Mouse (Mus musculus): ENCODE results near the gene Tpsg1.
A peak's percentile ranks its signal among the peaks of the same experiment; 100 is the strongest.

The Tpsg1 gene

DNA sequence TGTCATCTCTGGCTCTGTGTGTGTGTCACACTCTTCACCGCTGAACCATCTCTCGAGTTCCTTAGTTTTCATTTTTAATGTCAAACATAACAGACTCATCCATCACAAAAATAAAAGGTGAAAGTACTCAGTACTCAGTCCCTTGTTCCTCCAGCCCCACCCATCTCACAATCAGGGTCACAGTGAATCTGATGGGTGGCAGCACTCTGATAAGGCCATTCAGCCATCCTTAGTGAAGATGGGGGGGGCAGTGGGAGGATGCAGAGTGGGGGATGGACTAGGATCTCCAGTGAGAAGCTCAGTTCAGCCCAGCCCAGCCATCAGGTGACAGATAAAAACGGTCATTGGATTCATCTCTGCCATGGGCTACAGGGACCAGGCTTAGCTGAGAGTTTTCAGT, at the start of gene Tpsg1:
TSS of gene Tpsg1 (plus strand) at position 301 of the 400 bp plus-strand sequence.
- no peak for DNase-seq (ENCODE audit: low read depth, low spot score)

- DNase-seq (ENCODE audit: low read depth, low spot score), result no peak
Measured at GRCm38 (mm10) chr17:25320819-25321218, 48.3 kb upstream of the Tpsg1 start.

- no peak for DNase-seq (ENCODE audit: low read depth, low spot score)
Measured at GRCm38 (mm10) chr17:25322930-25323329, 46.1 kb upstream of the Tpsg1 start.

DNA sequence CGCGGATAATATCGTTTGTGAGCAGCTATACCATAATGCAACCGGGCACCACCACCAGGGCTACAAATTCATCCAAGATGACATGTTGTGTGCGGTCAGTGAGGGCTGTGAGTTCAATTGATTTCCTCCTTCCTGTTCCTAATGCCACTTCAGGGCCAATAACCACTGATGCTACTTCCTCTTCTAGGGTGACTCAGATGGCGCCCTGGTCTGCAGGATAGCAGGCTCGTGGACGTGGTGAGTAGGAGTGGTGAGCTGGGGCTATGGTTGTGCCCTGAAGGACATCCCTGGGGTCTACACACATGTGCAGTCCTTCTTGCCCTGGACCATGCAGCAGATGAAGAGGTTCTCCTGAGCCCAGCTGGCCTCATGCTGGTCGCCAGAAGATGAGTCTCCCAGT, 36.8 kb upstream of the Tpsg1 start:
- no peak for DNase-seq (ENCODE audit: low read depth, low spot score)

GRCm38 (mm10) chr17:25333943-25334342, 35.1 kb upstream of the Tpsg1 start:
- peak; percentile 25 for DNase-seq (ENCODE audit: low read depth, low spot score)

DNA sequence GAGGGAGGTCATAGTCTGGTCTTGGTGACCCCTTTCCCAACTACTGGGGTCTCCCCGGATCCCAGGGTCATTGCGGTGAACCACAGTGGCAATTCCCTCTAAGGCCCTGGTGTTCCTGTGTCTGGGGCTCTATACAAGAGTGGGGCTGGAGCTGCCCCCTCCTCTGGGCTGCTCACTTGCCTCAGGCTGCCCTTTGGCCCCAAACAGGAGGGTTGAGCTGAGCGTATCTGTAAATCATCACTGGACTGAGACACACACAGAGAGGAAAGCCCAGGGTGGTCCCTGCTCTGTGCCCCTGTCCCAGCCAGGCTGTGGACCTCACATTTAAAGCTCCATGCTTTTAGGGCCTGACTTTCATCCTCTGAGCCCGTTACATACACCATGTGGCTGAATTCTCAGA, 30.9 kb upstream of the Tpsg1 start:
- DNase-seq (ENCODE audit: low read depth, low spot score), result no peak

DNA sequence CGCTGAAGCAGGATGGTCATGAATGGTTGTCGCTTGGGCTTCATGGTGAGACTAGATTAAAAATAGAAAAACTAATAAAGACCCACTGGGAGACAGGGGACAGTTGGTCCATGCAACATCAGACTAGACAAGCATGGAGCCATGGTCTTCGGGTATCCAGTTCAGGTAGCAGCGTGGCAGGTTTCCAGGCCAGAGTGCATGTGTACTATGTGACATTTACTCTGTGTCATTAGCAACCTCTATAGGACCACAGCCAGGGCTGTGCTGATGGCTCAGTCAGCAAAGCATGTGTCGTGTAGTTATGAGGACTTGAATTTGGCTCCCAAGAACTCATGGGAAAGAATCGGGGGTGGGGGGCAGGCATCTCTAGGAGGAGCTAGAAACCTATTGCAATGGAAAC, 29.1 kb upstream of the Tpsg1 start:
- no peak for DNase-seq (ENCODE audit: low read depth, low spot score)

DNA sequence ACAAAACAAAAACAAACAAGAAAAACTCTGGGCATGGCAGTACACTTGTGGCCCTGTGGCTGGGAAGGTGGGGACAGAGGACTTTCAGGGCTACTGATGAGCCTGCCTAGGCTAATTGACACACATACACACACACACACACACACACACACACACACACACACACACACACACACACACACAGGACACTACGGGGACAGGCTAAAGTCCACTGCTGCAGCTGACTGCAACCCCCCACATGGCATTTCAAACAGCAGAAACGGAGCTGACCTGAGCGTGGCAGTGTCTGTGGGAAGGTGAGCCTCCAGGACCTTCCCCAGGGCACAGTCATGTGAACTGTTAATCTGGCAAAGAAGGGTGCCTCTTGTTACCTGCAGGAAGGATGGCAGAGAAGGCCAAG, 27.6 kb upstream of the Tpsg1 start:
- DNase-seq (ENCODE audit: low read depth, low spot score), result no peak

GRCm38 (mm10) chr17:25345462-25345861, 23.6 kb upstream of the Tpsg1 start, which contains the start of gene Tpsab1:
TSS of gene Tpsab1 (minus strand) at chr17:25345562.
- DNase-seq (ENCODE audit: low read depth, low spot score), result no peak

- no peak for DNase-seq (ENCODE audit: low read depth, low spot score)
Measured at GRCm38 (mm10) chr17:25361291-25361690, 7.8 kb upstream of the Tpsg1 start.

DNA sequence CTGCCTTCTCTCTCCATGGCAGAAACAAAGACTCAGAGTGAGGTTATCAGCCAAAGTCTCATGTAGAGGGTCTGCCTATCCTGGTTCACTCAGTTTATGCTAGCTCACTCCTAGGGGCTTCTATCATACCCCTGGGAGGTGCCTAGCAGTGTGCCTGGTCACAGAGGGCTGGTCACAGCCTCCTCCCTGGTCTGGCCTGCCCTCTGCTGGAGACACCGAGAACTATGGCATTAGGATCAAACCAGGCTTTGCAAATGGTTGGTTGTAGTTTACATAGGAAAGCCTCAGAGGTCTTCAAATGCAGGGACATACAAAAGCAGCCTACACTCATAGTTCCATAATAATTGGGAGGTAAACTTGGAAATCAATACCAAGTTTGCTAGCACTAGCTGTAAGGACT, 5.3 kb upstream of the Tpsg1 start:
- DNase-seq (ENCODE audit: low read depth, low spot score), result peak; percentile 20

- no peak for DNase-seq (ENCODE audit: low read depth, low spot score)
Measured at GRCm38 (mm10) chr17:25366005-25366404, 3.1 kb upstream of the Tpsg1 start, which contains the start of gene Tpsb2. TSS of gene Tpsb2 (plus strand) at chr17:25366305.

DNA sequence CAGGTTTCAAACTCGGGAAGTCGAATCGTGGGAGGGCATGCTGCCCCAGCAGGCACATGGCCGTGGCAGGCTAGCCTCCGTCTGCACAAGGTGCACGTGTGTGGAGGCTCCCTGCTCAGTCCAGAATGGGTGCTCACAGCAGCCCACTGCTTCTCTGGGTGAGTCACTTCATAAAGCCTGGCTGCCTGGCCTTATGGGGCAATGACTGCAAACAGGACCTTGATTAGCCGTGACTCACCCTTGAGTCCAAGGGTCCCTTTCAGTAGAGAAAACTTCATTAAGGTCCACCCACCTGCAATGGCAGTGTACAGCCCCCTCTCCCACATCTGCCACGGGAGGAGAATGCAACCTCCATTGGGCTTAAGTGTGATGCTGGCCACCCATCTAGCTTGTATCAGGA, 3.4 kb downstream of the Tpsg1 start:
- no peak for DNase-seq (ENCODE audit: low read depth, low spot score)

- DNase-seq (ENCODE audit: low read depth, low spot score), result no peak
Measured at GRCm38 (mm10) chr17:25374011-25374410, 4.9 kb downstream of the Tpsg1 start.

DNA sequence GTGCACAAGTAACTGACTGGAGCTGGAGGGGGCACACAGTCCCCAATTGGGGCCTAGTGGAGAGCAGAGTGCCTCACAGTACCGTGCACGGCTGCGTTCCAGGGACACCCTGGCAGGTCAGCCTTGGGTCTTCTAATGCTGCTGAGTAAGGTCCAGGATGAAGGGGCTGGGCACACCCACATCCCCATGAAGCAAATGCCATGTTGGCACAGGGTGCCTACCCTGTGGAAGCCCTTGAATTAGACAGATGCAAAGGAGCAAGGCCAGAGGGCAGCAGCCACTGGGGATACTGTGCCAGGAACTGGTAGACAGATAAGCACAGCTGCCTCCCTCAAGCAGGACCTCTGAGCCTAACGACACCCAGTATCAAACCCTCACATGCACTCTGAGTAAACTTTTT, 25.5 kb downstream of the Tpsg1 start:
- DNase-seq (ENCODE audit: low read depth, low spot score), result no peak

GRCm38 (mm10) chr17:25397804-25398519, 28.9 kb downstream of the Tpsg1 start:
- DNase-seq (ENCODE audit: low read depth, low spot score), result peak; percentile 40

- DNase-seq (ENCODE audit: low read depth, low spot score), result no peak
Measured at GRCm38 (mm10) chr17:25398520-25398838, 29.4 kb downstream of the Tpsg1 start.

- peak; percentile 10 for DNase-seq (ENCODE audit: low read depth, low spot score)
Measured at GRCm38 (mm10) chr17:25400443-25400842, 31.4 kb downstream of the Tpsg1 start.

DNA sequence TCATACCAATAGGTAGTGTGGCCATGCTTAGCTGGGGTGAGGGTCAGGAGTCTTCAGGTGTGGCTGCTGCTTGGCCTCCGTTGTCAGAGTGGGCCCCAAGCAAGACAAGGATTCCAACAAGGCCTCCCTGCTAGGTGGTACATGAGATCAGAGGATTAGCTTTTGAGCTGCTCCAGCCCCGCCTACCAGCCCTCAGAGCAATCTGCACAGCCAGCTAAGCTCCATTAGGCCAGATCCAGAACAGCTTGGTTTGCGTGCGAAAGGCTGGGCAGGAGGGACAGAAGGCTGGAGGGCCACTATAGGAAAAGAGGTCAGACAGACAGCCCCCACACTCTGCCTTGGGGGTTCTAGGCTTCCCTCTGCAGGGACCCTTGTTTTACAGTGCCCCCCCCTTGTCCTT, 32.4 kb downstream of the Tpsg1 start:
- no peak for DNase-seq (ENCODE audit: low read depth, low spot score)

- no peak for DNase-seq (ENCODE audit: low read depth, low spot score)
Measured at GRCm38 (mm10) chr17:25402224-25402623, 33.2 kb downstream of the Tpsg1 start.

- DNase-seq (ENCODE audit: low read depth, low spot score), result no peak
Measured at GRCm38 (mm10) chr17:25404190-25404589, 35.1 kb downstream of the Tpsg1 start.

DNA sequence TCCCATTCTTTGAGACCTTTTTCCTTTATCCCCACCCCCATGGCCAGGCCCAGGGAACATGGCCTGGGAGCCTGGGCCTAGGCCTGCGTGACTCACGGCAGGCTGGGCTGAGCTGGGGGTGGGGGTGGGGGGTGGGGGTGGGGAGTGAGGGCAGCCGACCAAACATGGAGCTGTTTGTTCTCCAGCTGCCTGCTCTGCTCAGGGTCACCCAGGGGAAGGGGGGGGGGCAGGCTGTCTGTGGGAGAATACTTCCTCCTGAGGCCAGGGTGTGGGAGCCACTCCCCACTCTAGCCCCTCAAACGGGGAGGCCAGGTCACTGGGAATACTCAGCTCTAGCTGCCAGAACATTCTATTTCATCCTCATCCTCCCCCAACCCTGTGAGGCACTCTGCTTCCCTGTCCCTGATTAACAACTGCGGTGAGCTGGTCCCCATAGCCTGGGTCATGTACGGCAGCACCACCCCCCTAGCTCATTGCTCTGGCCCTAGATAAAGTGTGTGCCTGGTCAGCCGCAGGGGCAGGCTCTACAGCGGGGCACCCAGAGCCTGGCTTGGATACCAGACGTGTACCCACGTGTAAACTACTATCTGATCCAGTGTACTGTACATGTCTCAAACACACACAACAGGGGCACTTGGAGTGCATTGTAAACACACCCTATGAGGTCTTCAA, 36.3 kb downstream of the Tpsg1 start:
- no peak for DNase-seq (ENCODE audit: low read depth, low spot score)

DNA sequence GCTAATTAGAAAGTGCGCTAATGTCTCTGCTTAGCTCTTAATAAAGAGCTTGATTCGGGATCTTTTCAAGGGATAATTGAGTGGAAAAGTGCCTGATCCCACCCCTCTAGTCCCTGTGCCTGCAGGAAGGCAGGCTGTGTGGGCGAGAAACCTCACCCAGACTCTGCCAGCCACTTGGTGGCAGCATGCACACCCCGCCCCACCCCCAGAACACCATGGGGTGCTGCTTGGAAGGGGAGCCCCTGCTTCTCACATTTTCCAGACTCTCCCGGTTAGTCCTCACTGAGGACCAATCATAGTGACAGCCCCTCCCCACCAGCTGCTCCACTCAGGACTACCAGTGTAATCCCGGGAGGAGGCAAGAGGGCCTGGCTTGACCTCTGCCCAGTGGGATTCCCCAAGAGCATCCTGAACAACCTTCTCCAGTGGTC, 37.0 kb downstream of the Tpsg1 start:
- DNase-seq (ENCODE audit: low read depth, low spot score), result no peak
